Mouse (Mus musculus) left cerebral cortex, adult 18-20 months (tissue): Measurements from ENCODE around the gene Sost. TPM values are rescaled to one million over a fixed set of nuclear protein-coding genes. Genes with fewer than 3 reads are reported as not detected.
"Not testable (repeated sequence)": the region's sequence is repeated elsewhere in the genome, so short reads cannot be mapped to it uniquely, and the experiment has no call there.

Experiments
- DNase-seq, 2 experiments: peaks; one replicate each; pipeline ENCODE4 v3.0.0; 2021 to 2022; ENCODE audit warnings: low spot score in 2 of 2, mixed read lengths in 1 of 2
- long read RNA-seq, 2 experiments: library from polyadenylated mRNA; stranded (forward); transcript quantifications; one replicate each; pipeline ENCODE4 v2.0.0; 2021
- total RNA-seq, 2 experiments: library from RNA; stranded (reverse); gene quantifications; 2 replicates each; pipeline ENCODE4 v1.2.3; 2021

The Sost gene
- total RNA-seq, result not detected
- long read RNA-seq, experiment 1, result 0 reads
- long read RNA-seq, experiment 2, result 0 reads

GRCm38 (mm10) chr11:101966965-101967614 lies at the start of gene Sost:
TSS of gene Sost (minus strand) at chr11:101967015.
- DNase-seq, result no peak

- DNase-seq, result no peak
Observed at GRCm38 (mm10) chr11:102016136-102016535, 49.3 kb upstream of the Sost start.

- DNase-seq, result no peak
Observed at GRCm38 (mm10) chr11:102015472-102015871, 48.7 kb upstream of the Sost start.

- no peak for DNase-seq
Observed at GRCm38 (mm10) chr11:102013201-102013600, 46.4 kb upstream of the Sost start.

- DNase-seq, result no peak
Observed at GRCm38 (mm10) chr11:102011510-102011909, 44.7 kb upstream of the Sost start.

- no peak for DNase-seq
Observed at GRCm38 (mm10) chr11:102010140-102010539, 43.3 kb upstream of the Sost start.

GRCm38 (mm10) chr11:102008954-102009637 lies 42.3 kb upstream of the Sost start:
- no peak for DNase-seq

GRCm38 (mm10) chr11:102008372-102008771 lies 41.6 kb upstream of the Sost start:
- DNase-seq, result no peak

GRCm38 (mm10) chr11:102006688-102007087 lies 39.9 kb upstream of the Sost start:
- DNase-seq, result no peak

- no peak for DNase-seq
Observed at GRCm38 (mm10) chr11:102006271-102006670, 39.5 kb upstream of the Sost start.

- DNase-seq, result no peak
Observed at GRCm38 (mm10) chr11:102004251-102004650, 37.4 kb upstream of the Sost start.

GRCm38 (mm10) chr11:101999466-101999865 lies 32.7 kb upstream of the Sost start:
- no peak for DNase-seq

- DNase-seq, result no peak
Observed at GRCm38 (mm10) chr11:101998258-101998657, 31.4 kb upstream of the Sost start.

- no peak for DNase-seq
Observed at GRCm38 (mm10) chr11:101995938-101996337, 29.1 kb upstream of the Sost start.

GRCm38 (mm10) chr11:101994100-101994499 lies 27.3 kb upstream of the Sost start:
- DNase-seq, result no peak

- DNase-seq, result peak; percentile 53 to 74
Observed at GRCm38 (mm10) chr11:101992411-101992810, 25.6 kb upstream of the Sost start.

- DNase-seq, result no peak
Observed at GRCm38 (mm10) chr11:101991813-101992212, 25.0 kb upstream of the Sost start.

GRCm38 (mm10) chr11:101990244-101990643 lies 23.4 kb upstream of the Sost start:
- DNase-seq, result peak; percentile 60 to 71

GRCm38 (mm10) chr11:101986913-101987312 lies 20.1 kb upstream of the Sost start, which contains the start of gene Dusp3:
TSS of gene Dusp3 (minus strand) at chr11:101987013.
- DNase-seq, result no peak

- DNase-seq, result peak; percentile 88 to 89
Observed at GRCm38 (mm10) chr11:101985990-101986389, 19.2 kb upstream of the Sost start.

- not testable (repeated sequence) for DNase-seq
Observed at GRCm38 (mm10) chr11:101985450-101985849, 18.6 kb upstream of the Sost start.
